Comparison of ENCODE assay signal across 6 mouse cellular contexts in genomic region chr14:53283350-53284141, GRCm38 (mm10).
DNase-seq lines count a peak whose midpoint lies in the region; ATAC-seq and TF ChIP-seq lines count a peak whose summit lies in the region.
"Not testable (repeated sequence)": the region's sequence is repeated elsewhere in the genome, so short reads cannot be mapped to it uniquely, and the experiment has no call there.

No protein-coding gene starts in this region.

- peak; percentile 66 for ATAC-seq in forebrain, embryonic 11.5 days (replicated peaks; ENCODE audit: low FRiP score)
- peak; percentile 93 for ATAC-seq in forebrain, postnatal 0 days
- peak; percentile 89 for ATAC-seq in hindbrain, embryonic 13.5 days (ENCODE audit: low FRiP score)
- peak; percentile 33; the same call in 1 of the 2 replicates for ATAC-seq in kidney, postnatal 0 days (replicated peaks; ENCODE audit: low FRiP score, low read depth)
- peak; percentile 60; the same call in 1 of the 2 replicates for ATAC-seq in midbrain, embryonic 12.5 days (ENCODE audit: low FRiP score, low read depth)
- ATAC-seq in neural tube, embryonic 11.5 days (ENCODE audit: insufficient read depth, low FRiP score, low TSS enrichment) = peak; percentile 20; the same call in 1 of the 2 replicates

- WGBS in forebrain, embryonic 11.5 days = no CpG with 5 or more reads among the region's 12 CpGs
- no CpG with 5 or more reads among the region's 12 CpGs for WGBS in forebrain, postnatal 0 days
- no CpG with 5 or more reads among the region's 12 CpGs for WGBS in hindbrain, embryonic 13.5 days
- no CpG with 5 or more reads among the region's 12 CpGs for WGBS in kidney, postnatal 0 days
- no CpG with 5 or more reads among the region's 12 CpGs for WGBS in midbrain, embryonic 12.5 days
- no CpG with 5 or more reads among the region's 12 CpGs for WGBS in neural tube, embryonic 11.5 days

- not testable (repeated sequence) for H3K4me3 ChIP-seq in forebrain, embryonic 11.5 days (ENCODE audit: low read depth, low read length); forebrain, postnatal 0 days (ENCODE audit: low read depth, low read length); hindbrain, embryonic 13.5 days; kidney, postnatal 0 days (replicated peaks; ENCODE audit: low read depth, low read length); midbrain, embryonic 12.5 days; neural tube, embryonic 11.5 days (ENCODE audit: low read depth, low read length)

- not testable (repeated sequence) for TF ChIP-seq CTCF in forebrain, postnatal 0 days (IDR thresholded peaks at IDR 0.05; ENCODE audit: low read depth); kidney, postnatal 0 days (IDR thresholded peaks at IDR 0.05; ENCODE audit: low read depth)

- H3K36me3 ChIP-seq in forebrain, embryonic 11.5 days (ENCODE audit: control insufficient read depth, insufficient read depth, low read length); forebrain, postnatal 0 days (ENCODE audit: insufficient read depth); hindbrain, embryonic 13.5 days; kidney, postnatal 0 days (ENCODE audit: insufficient read depth, low read length); midbrain, embryonic 12.5 days; neural tube, embryonic 11.5 days (ENCODE audit: control insufficient read depth, insufficient read depth, low read length): not testable (repeated sequence)

- H3K9ac ChIP-seq in forebrain, embryonic 11.5 days (ENCODE audit: low read length); forebrain, postnatal 0 days; hindbrain, embryonic 13.5 days; kidney, postnatal 0 days (ENCODE audit: low read depth, low read length); midbrain, embryonic 12.5 days (replicated peaks); neural tube, embryonic 11.5 days (ENCODE audit: low read length): not testable (repeated sequence)

- not testable (repeated sequence) for H3K27ac ChIP-seq in forebrain, embryonic 11.5 days (ENCODE audit: low read depth, low read length); forebrain, postnatal 0 days (ENCODE audit: low read depth, low read length); hindbrain, embryonic 13.5 days; kidney, postnatal 0 days; midbrain, embryonic 12.5 days (replicated peaks); neural tube, embryonic 11.5 days (ENCODE audit: low read depth, low read length)

- H3K4me1 ChIP-seq in forebrain, embryonic 11.5 days (replicated peaks; ENCODE audit: control insufficient read depth, insufficient read depth, low read length); forebrain, postnatal 0 days (ENCODE audit: insufficient read depth); hindbrain, embryonic 13.5 days (replicated peaks); kidney, postnatal 0 days (replicated peaks; ENCODE audit: insufficient read depth, low read length); midbrain, embryonic 12.5 days; neural tube, embryonic 11.5 days (ENCODE audit: control insufficient read depth, insufficient read depth, low read length): not testable (repeated sequence)

- not testable (repeated sequence) for H3K4me2 ChIP-seq in forebrain, embryonic 11.5 days (ENCODE audit: low read depth, low read length, severe bottlenecking); forebrain, postnatal 0 days (ENCODE audit: low read depth); hindbrain, embryonic 13.5 days; kidney, postnatal 0 days (ENCODE audit: low read length); midbrain, embryonic 12.5 days (replicated peaks); neural tube, embryonic 11.5 days (ENCODE audit: low read depth)

- not testable (repeated sequence) for DNase-seq in forebrain, embryonic 11.5 days (ENCODE audit: low spot score); forebrain, postnatal 0 days; kidney, postnatal 0 days (ENCODE audit: low spot score); neural tube, embryonic 11.5 days (ENCODE audit: low spot score)

- not testable (repeated sequence) for H3K9me3 ChIP-seq in forebrain, embryonic 11.5 days (ENCODE audit: control insufficient read depth, low read length); forebrain, postnatal 0 days (ENCODE audit: low read length); hindbrain, embryonic 13.5 days; kidney, postnatal 0 days (replicated peaks; ENCODE audit: low read length); midbrain, embryonic 12.5 days; neural tube, embryonic 11.5 days (ENCODE audit: control insufficient read depth, low read length)

- not testable (repeated sequence) for H3K27me3 ChIP-seq in forebrain, embryonic 11.5 days (ENCODE audit: control insufficient read depth, insufficient read depth, low read length); forebrain, postnatal 0 days (ENCODE audit: insufficient read depth, low read length); hindbrain, embryonic 13.5 days; kidney, postnatal 0 days (ENCODE audit: insufficient read depth, low read length); midbrain, embryonic 12.5 days; neural tube, embryonic 11.5 days (ENCODE audit: control insufficient read depth, insufficient read depth, low read length)

Comparison
In these comparisons a context has a peak if more than half of its experiments do, and no peak if none do; other contexts are left out.
1. ATAC-seq: peak in every context shown above with its lines; median percentile 93 in forebrain, postnatal 0 days; 89 in hindbrain, embryonic 13.5 days; 66 in forebrain, embryonic 11.5 days; 60 in midbrain, embryonic 12.5 days; 33 in kidney, postnatal 0 days; 20 in neural tube, embryonic 11.5 days.